20 mouse cellular contexts compared by ENCODE assay signal in genomic region chr14:79961187-79961586, GRCm38 (mm10). TPM values are rescaled to one million over a fixed set of nuclear protein-coding genes. Genes with fewer than 3 reads are reported as not detected.
DNase-seq lines count a peak whose midpoint lies in the region; ATAC-seq lines count a peak whose summit lies in the region.
"Had no signal": no experiment of that assay in that cellular context is flagged by ENCODE, and none has a peak within 500 bp of the region (broad histone marks: within the 10 kb centered on the region; RNA-seq: fewer than 3 reads in every experiment).

No protein-coding gene starts in this region.

- no peaks in the 10 kb centered on the region for H3K36me3 ChIP-seq in heart, embryonic 12.5 days
- H3K36me3 ChIP-seq in hindbrain, embryonic 11.5 days (ENCODE audit: control insufficient read depth, insufficient read depth, low read length), result no peaks in the 10 kb centered on the region
- no peaks in the 10 kb centered on the region for H3K36me3 ChIP-seq in midbrain, embryonic 11.5 days (ENCODE audit: control insufficient read depth, insufficient read depth, low read length)
- no peaks in the 10 kb centered on the region for H3K36me3 ChIP-seq in neural tube, embryonic 15.5 days
- H3K36me3 ChIP-seq in kidney, embryonic 15.5 days, result no peaks in the 10 kb centered on the region
- H3K36me3 ChIP-seq: limb, embryonic 10.5 days; liver, embryonic 12.5 days; lung, embryonic 15.5 days; stomach, embryonic 15.5 days had no signal

- no peak overlapping the region for H3K4me3 ChIP-seq in heart, embryonic 12.5 days
- H3K4me3 ChIP-seq in hindbrain, embryonic 11.5 days (ENCODE audit: low read depth, low read length), result no peak overlapping the region
- H3K4me3 ChIP-seq in midbrain, embryonic 11.5 days (ENCODE audit: low read depth, low read length), result no peak overlapping the region
- no peak overlapping the region for H3K4me3 ChIP-seq in neural tube, embryonic 15.5 days (replicated peaks)
- H3K4me3 ChIP-seq in kidney, embryonic 15.5 days (replicated peaks), result no peak overlapping the region
- H3K4me3 ChIP-seq: limb, embryonic 10.5 days; liver, embryonic 12.5 days; lung, embryonic 15.5 days; stomach, embryonic 15.5 days had no signal

- H3K9me3 ChIP-seq in heart, embryonic 12.5 days (replicated peaks), result no peaks in the 10 kb centered on the region
- no peaks in the 10 kb centered on the region for H3K9me3 ChIP-seq in hindbrain, embryonic 11.5 days (ENCODE audit: control insufficient read depth, low read length)
- H3K9me3 ChIP-seq in midbrain, embryonic 11.5 days (ENCODE audit: control insufficient read depth, low read length), result no peaks in the 10 kb centered on the region
- H3K9me3 ChIP-seq in neural tube, embryonic 15.5 days (replicated peaks), result no peaks in the 10 kb centered on the region
- H3K9me3 ChIP-seq in kidney, embryonic 15.5 days (replicated peaks), result no peaks in the 10 kb centered on the region
- H3K9me3 ChIP-seq: limb, embryonic 10.5 days; lung, embryonic 15.5 days; stomach, embryonic 15.5 days had no signal

- peak; percentile 4 to 8 for DNase-seq in heart, adult 9 months (ENCODE audit: low spot score in 2 of 2)
- DNase-seq in hindbrain, embryonic 11.5 days (ENCODE audit: low spot score), result peak; percentile 3
- DNase-seq in midbrain, embryonic 11.5 days (ENCODE audit: low spot score, missing footprints), result no peak
- no peak for DNase-seq in right cerebral cortex, postnatal 36 days (ENCODE audit: low spot score in 2 of 2)
- DNase-seq in urinary bladder, adult 18-20 months (ENCODE audit: low spot score in 2 of 2), result no peak
- DNase-seq: adrenal gland, postnatal 14 days; B cell, adult 2 months; cerebellum, adult 18-20 months; cerebellum, postnatal 36 days; heart, adult 11 months; kidney, adult 8-10 months; spleen, adult 18-20 months; thymus, adult 2 months had no signal

- no peak for ATAC-seq in heart, embryonic 12.5 days (ENCODE audit: insufficient number of reproducible peaks, low FRiP score)
- ATAC-seq in hindbrain, embryonic 11.5 days (ENCODE audit: low FRiP score), result no peak
- peak; percentile 33; the same call in 1 of the 2 replicates for ATAC-seq in midbrain, embryonic 11.5 days (ENCODE audit: low FRiP score)
- no peak for ATAC-seq in neural tube, embryonic 15.5 days (ENCODE audit: low FRiP score)
- no peak for ATAC-seq in kidney, embryonic 15.5 days (replicated peaks; ENCODE audit: low FRiP score)
- ATAC-seq: liver, embryonic 12.5 days had no signal

- no peak overlapping the region for H3K4me2 ChIP-seq in heart, embryonic 12.5 days
- H3K4me2 ChIP-seq in hindbrain, embryonic 11.5 days (replicated peaks; ENCODE audit: low read depth, low read length), result no peak overlapping the region
- H3K4me2 ChIP-seq in midbrain, embryonic 11.5 days, result no peak overlapping the region
- H3K4me2 ChIP-seq in neural tube, embryonic 15.5 days, result no peak overlapping the region
- no peak overlapping the region for H3K4me2 ChIP-seq in kidney, embryonic 15.5 days
- H3K4me2 ChIP-seq: liver, embryonic 12.5 days; lung, embryonic 15.5 days; stomach, embryonic 15.5 days had no signal

- no peak overlapping the region for H3K27ac ChIP-seq in heart, embryonic 12.5 days (ENCODE audit: poor library complexity, severe bottlenecking)
- no peak overlapping the region for H3K27ac ChIP-seq in hindbrain, embryonic 11.5 days (ENCODE audit: low read depth, low read length)
- H3K27ac ChIP-seq in midbrain, embryonic 11.5 days (ENCODE audit: low read depth, low read length), result peak overlapping the region; percentile 25; the same call in 1 of the 2 replicates
- 0 out of 2 replicates have a peak overlapping the region, but pooled peaks have one; percentile 2 for H3K27ac ChIP-seq in neural tube, embryonic 15.5 days (replicated peaks)
- no peak overlapping the region for H3K27ac ChIP-seq in kidney, embryonic 15.5 days
- H3K27ac ChIP-seq: limb, embryonic 10.5 days; liver, embryonic 12.5 days; lung, embryonic 15.5 days; stomach, embryonic 15.5 days had no signal

- no peak overlapping the region for H3K9ac ChIP-seq in heart, embryonic 12.5 days
- no peak overlapping the region for H3K9ac ChIP-seq in hindbrain, embryonic 11.5 days (ENCODE audit: low read depth, low read length)
- no peak overlapping the region for H3K9ac ChIP-seq in midbrain, embryonic 11.5 days (ENCODE audit: low read length)
- no peak overlapping the region for H3K9ac ChIP-seq in neural tube, embryonic 15.5 days (replicated peaks)
- no peak overlapping the region for H3K9ac ChIP-seq in kidney, embryonic 15.5 days
- H3K9ac ChIP-seq: liver, embryonic 12.5 days; lung, embryonic 15.5 days; stomach, embryonic 15.5 days had no signal

- no peaks in the 10 kb centered on the region for H3K4me1 ChIP-seq in heart, embryonic 12.5 days (replicated peaks)
- H3K4me1 ChIP-seq in hindbrain, embryonic 11.5 days (replicated peaks; ENCODE audit: control insufficient read depth, insufficient read depth, low read length), result no peaks in the 10 kb centered on the region
- H3K4me1 ChIP-seq in midbrain, embryonic 11.5 days (ENCODE audit: control insufficient read depth, insufficient read depth, low read length), result peaks cover 7% of the 10 kb centered on the region
- H3K4me1 ChIP-seq in neural tube, embryonic 15.5 days, result peaks cover 13% of the 10 kb centered on the region
- H3K4me1 ChIP-seq in kidney, embryonic 15.5 days, result peaks cover 11% of the 10 kb centered on the region
- H3K4me1 ChIP-seq: liver, embryonic 12.5 days; lung, embryonic 15.5 days; stomach, embryonic 15.5 days had no signal

- H3K27me3 ChIP-seq in heart, embryonic 12.5 days (replicated peaks), result no peaks in the 10 kb centered on the region
- H3K27me3 ChIP-seq in hindbrain, embryonic 11.5 days (ENCODE audit: control insufficient read depth, insufficient read depth, low read length), result no peaks in the 10 kb centered on the region
- no peaks in the 10 kb centered on the region for H3K27me3 ChIP-seq in midbrain, embryonic 11.5 days (ENCODE audit: control insufficient read depth, insufficient read depth, low read length)
- no peaks in the 10 kb centered on the region for H3K27me3 ChIP-seq in neural tube, embryonic 15.5 days (replicated peaks)
- H3K27me3 ChIP-seq in kidney, embryonic 15.5 days, result no peaks in the 10 kb centered on the region
- H3K27me3 ChIP-seq: liver, embryonic 12.5 days; lung, embryonic 15.5 days; stomach, embryonic 15.5 days had no signal

- 70% methylated on average over 4 of the region's 4 CpGs for WGBS in heart, embryonic 12.5 days
- 74% methylated on average over 4 of the region's 4 CpGs for WGBS in hindbrain, embryonic 11.5 days
- WGBS in midbrain, embryonic 11.5 days, result 81% methylated on average over 4 of the region's 4 CpGs
- 66% methylated on average over 4 of the region's 4 CpGs for WGBS in neural tube, embryonic 15.5 days
- WGBS in kidney, embryonic 15.5 days, result 69% methylated on average over 4 of the region's 4 CpGs

RNA-seq across cellular contexts. Expression of gene Olfm4, which starts 22.7 kb away (rescaled TPM):
- polyA plus RNA-seq in heart, embryonic 12.5 days (2016; fragmentation: Nextera tagmentation; extraction: Ambion mirVana), result 0.18 and 0.21 TPM in 2 replicates
- 0.49 and 0.77 TPM in 2 replicates for polyA plus RNA-seq in hindbrain, embryonic 11.5 days (2014; fragmentation: Nextera tagmentation; extraction: Ambion mirVana)
- polyA plus RNA-seq in midbrain, embryonic 11.5 days (2014; fragmentation: Nextera tagmentation; extraction: Ambion mirVana), result 0.33 and 0.46 TPM in 2 replicates
- 0.86 and 3.0 TPM in 2 replicates for polyA plus RNA-seq in neural tube, embryonic 15.5 days (2015; fragmentation: Nextera tagmentation; extraction: Ambion mirVana)
- polyA plus RNA-seq in kidney, embryonic 15.5 days (2015; fragmentation: Nextera tagmentation; extraction: Ambion mirVana), result 2.3 TPM in 2 replicates

Comparison
In these comparisons a context has a peak if more than half of its experiments do, and no peak if none do; other contexts are left out.
1. DNase-seq: peak in heart, adult 9 months (2 of 2) and hindbrain, embryonic 11.5 days (single experiment); none in midbrain, embryonic 11.5 days (single experiment), right cerebral cortex, postnatal 36 days (0 of 2) and urinary bladder, adult 18-20 months (0 of 2).
2. H3K27ac ChIP-seq: peak in midbrain, embryonic 11.5 days (single experiment) and neural tube, embryonic 15.5 days (single experiment); none in heart, embryonic 12.5 days (single experiment), hindbrain, embryonic 11.5 days (single experiment) and kidney, embryonic 15.5 days (single experiment).